Mouse (Mus musculus) lung, adult 2 months (tissue): ENCODE results near the gene Armh3. TPM values are rescaled to one million over a fixed set of nuclear protein-coding genes. Genes with fewer than 3 reads are reported as not detected.
"Not testable (repeated sequence)": the region's sequence is repeated elsewhere in the genome, so short reads cannot be mapped to it uniquely, and the experiment has no call there.

Experiments used
- DNase-seq: peaks from one replicate; pipeline ENCODE4 v3.0.0; 2022
- H3K4me1 ChIP-seq: fragments of 200-500 bp; 2 replicates; pipeline ENCODE4 v1.6.1; 2011; ENCODE audit warnings: low read length; ENCODE audit not compliant: control insufficient read depth, insufficient read depth
- H3K4me3 ChIP-seq: fragments of 200-500 bp; replicated peaks from 2 replicates; pipeline ENCODE3; 2011; ENCODE audit warnings: low read depth, mild to moderate bottlenecking, control low read depth, low read length; ENCODE audit errors: extremely low read depth
- CTCF ChIP-seq: fragments of 200-500 bp; IDR thresholded peaks from 2 replicates; pipeline ENCODE4 v1.5.1; 2011; ENCODE audit warnings: mild to moderate bottlenecking, low read length, control low read depth; ENCODE audit not compliant: insufficient read depth
- POLR2A ChIP-seq: fragments of 200-500 bp; IDR thresholded peaks from 2 replicates; pipeline ENCODE4 v1.6.1; 2011; ENCODE audit warnings: low read depth, mild to moderate bottlenecking, control low read depth, low read length, borderline replicate concordance; ENCODE audit errors: extremely low read depth
- WGBS: fragments of 180-500 bp; shearing (Covaris S2); methylation state at CpG from one replicate; pipeline ENCODE4 v1.1.7; 2018; 5-methylcytosine and 5-hydroxymethylcytosine counted together
- polyA plus RNA-seq: library from polyadenylated mRNA; depleted of rRNA; stranded (reverse); fragments of >200 nt; gene quantifications from 2 replicates; pipeline ENCODE4 v1.2.3, GENCODE M21; 2012

The Armh3 gene
- polyA plus RNA-seq, 1 experiment: 9.5 TPM

- H3K4me3 ChIP-seq: no peak overlapping the region
- 92% methylated on average over 13 of the region's 13 CpGs for WGBS
- H3K4me1 ChIP-seq: peaks cover 3% of the 10 kb centered on the region
- no peak for DNase-seq
- TF ChIP-seq CTCF (no peak), POLR2A (no peak)
Observed at GRCm38 (mm10) chr19:45993981-45994737, 4.1 kb downstream of the Armh3 start.

- WGBS: 85% methylated on average over 6 of the region's 6 CpGs
- H3K4me3 ChIP-seq, DNase-seq, H3K4me1 ChIP-seq: not testable (repeated sequence)
Observed at GRCm38 (mm10) chr19:45993441-45993840, 4.8 kb downstream of the Armh3 start.

GRCm38 (mm10) chr19:45991171-45991570 is 7.1 kb downstream of the Armh3 start:
- no peak for TF ChIP-seq POLR2A
- TF ChIP-seq CTCF: no peak
- WGBS: 94% methylated on average over 3 of the region's 3 CpGs
- DNase-seq: no peak
- Histone ChIP-seq H3K4me3 (no peak overlapping the region), H3K4me1 (no peaks in the 10 kb centered on the region)

DNA sequence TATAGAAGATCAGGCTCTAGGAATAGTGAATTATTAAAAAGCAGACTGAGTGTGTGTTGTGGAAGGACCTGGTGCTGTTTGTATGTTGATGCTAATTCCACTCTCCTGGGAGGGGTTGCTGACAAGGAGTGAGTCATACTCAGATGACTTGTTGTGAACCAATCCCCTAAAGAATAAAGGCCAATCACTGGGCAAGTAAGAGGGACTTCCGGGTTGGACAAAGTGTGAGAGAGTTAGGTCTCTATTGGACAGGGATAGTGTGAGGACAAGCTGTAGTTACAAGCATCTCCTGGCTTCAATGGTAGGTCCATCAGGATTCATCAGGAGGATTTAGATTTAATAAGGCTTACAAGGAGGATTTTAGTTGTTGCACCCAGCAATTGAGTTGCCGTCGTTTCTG is 10.1 kb downstream of the Armh3 start:
- WGBS: 87% methylated on average over 3 of the region's 3 CpGs

GRCm38 (mm10) chr19:45984379-45984778 is 13.9 kb downstream of the Armh3 start:
- Histone ChIP-seq H3K4me1 (no peaks in the 10 kb centered on the region), H3K4me3 (no peak overlapping the region)
- no peak for TF ChIP-seq POLR2A
- TF ChIP-seq CTCF: no peak
- no peak for DNase-seq

More for the DNA sequence above, 10.1 kb downstream of the Armh3 start:
- H3K4me1 ChIP-seq: no peaks in the 10 kb centered on the region
- TF ChIP-seq CTCF (no peak), POLR2A (no peak)
- no peak for DNase-seq
- H3K4me3 ChIP-seq: no peak overlapping the region

DNA sequence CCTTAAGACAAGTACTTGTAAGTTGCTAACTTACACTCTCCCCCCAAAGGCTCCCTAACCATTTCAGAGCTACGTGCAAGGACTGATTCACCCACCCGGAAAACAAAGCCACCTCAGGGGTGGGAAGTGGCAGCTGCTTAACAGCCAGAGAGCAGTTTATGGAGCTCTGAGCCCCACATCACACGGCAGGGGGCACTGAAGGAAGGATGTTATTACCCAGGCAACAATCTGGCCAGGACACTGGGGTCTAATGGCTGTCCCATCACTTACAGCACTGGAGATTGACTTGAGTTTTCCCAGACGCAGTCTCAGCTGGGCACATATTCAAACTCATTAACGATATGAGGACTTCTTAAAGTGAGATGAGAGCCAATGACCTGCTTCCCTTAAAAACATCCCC is 37.5 kb downstream of the Armh3 start:
- 57% methylated on average over 5 of the region's 5 CpGs for WGBS

DNA sequence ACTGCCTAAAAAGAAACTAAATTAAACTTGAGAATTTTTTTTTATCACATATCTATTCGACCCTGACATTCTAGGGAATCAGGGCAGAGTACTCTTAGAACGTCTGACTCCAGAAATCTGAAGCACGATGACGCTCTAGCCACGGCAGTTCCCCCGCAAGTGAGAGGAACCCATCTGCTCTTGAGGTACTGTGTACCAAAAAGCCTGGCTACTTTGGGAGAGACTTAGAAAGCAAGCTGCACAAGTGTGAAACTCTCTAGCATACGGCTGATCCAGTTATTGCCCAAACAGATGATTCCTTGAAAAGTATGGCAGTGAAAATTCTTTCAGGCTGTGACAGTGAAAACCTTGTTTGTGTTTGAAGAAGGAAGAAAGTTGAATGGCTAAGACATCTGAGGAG is 41.6 kb downstream of the Armh3 start:
- WGBS: 89% methylated on average over 7 of the region's 7 CpGs
- H3K4me3 ChIP-seq: no peak overlapping the region
- no peaks in the 10 kb centered on the region for H3K4me1 ChIP-seq
- no peak for DNase-seq
- TF ChIP-seq POLR2A (no peak), CTCF (no peak)

More for the DNA sequence above, 37.5 kb downstream of the Armh3 start:
- H3K4me3 ChIP-seq: no peak overlapping the region
- TF ChIP-seq CTCF (no peak), POLR2A (no peak)
- DNase-seq: no peak
- no peaks in the 10 kb centered on the region for H3K4me1 ChIP-seq

DNA sequence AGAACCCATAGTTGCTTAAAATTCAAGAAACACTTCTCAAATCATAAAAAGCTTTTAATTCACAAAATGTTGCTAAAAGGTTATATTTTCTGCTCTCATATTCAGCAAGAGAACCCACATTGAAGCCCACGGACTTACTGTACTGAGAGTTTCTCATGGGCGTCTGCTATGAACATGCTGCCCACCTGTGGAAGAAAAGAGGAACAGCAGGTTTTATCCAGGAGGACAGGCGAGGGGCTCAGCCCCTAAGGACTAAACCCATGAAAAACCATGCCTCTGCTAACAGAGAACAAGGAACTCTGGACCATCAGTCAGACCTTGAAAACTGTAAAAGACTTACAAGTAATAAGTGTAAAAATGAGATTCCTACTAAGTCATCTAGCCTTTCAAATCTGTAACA is 45.0 kb downstream of the Armh3 start:
- no peak for DNase-seq
- 18% methylated on average over 3 of the region's 3 CpGs for WGBS
- H3K4me1 ChIP-seq: no peaks in the 10 kb centered on the region
- H3K4me3 ChIP-seq: no peak overlapping the region
- TF ChIP-seq POLR2A: no peak
- peak; percentile 57 for TF ChIP-seq CTCF

DNA sequence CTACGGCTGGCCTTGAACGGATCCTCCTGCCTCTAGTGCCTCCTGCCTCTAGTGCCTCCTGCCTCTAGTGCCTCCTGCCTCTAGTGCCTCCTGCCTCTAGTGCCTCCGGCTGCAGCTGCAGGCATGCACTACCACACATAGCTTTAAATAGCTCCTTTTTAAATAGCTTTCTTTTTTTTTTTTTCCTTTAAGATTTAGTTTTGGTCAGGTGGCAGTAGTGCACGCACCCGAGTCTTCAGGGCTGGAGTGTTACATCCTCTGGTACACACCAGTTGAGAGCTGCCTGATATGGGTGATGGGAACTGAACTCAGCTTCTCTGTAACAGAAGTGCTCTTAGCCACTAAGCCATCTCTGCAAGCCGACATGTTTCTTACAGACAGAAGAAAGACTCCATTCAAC is 49.1 kb downstream of the Armh3 start:
- TF ChIP-seq POLR2A (no peak), CTCF (no peak)
- no peak overlapping the region for H3K4me3 ChIP-seq
- WGBS: 78% methylated on average over 6 of the region's 6 CpGs
- no peak for DNase-seq
- no peaks in the 10 kb centered on the region for H3K4me1 ChIP-seq

- DNase-seq: no peak
- TF ChIP-seq POLR2A (no peak), CTCF (no peak)
- 89% methylated on average over 2 of the region's 2 CpGs for WGBS
- Histone ChIP-seq H3K4me3 (no peak overlapping the region), H3K4me1 (no peaks in the 10 kb centered on the region; the same call in 1 of the 2 replicates)
Observed at GRCm38 (mm10) chr19:45947764-45948163, 50.5 kb downstream of the Armh3 start.

DNA sequence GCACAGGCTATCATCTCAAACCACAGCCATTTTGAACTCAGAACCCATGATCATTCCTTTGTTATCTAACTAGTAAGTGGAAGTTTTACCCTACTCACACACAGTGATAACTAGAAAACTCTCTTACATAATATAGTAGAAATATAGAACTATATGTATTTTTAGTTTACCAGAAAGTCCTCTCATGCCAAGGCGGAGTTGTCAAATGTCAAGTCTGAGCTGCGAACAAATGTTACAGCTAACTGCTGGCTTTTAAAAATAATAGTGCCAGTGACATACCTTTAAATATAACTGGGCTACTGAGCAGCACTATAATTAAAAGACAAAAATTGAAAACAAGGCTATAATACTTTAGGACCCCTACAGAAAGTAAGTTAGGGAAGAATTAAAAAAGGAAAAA is 51.0 kb downstream of the Armh3 start:
- TF ChIP-seq CTCF (no peak), POLR2A (no peak)
- Histone ChIP-seq H3K4me3 (no peak overlapping the region), H3K4me1 (no peaks in the 10 kb centered on the region; the same call in 1 of the 2 replicates)
- WGBS: 98% methylated on average over 2 of the region's 2 CpGs
- DNase-seq: no peak
